Mouse (Mus musculus): ENCODE measurements around the gene Hist1h2ac.
"Not testable (repeated sequence)": the region's sequence is repeated elsewhere in the genome, so short reads cannot be mapped to it uniquely, and the experiment has no call there.

Gene Hist1h2ac

GRCm38 (mm10) chr13:23683755-23684281 lies at the start of gene Hist1h2ac, which contains the start of gene Hist1h2bc:
Hist1h2ac (minus strand) TSS chr13:23683948.
Hist1h2bc (plus strand) TSS chr13:23684199.
- peak; percentile 95 for DNase-seq (ENCODE audit: low spot score)

- DNase-seq (ENCODE audit: low spot score): no peak
These were observed 48.5 kb upstream of the Hist1h2ac start for GRCm38 (mm10) chr13:23732156-23732804.

GRCm38 (mm10) chr13:23730479-23730878 lies 46.7 kb upstream of the Hist1h2ac start:
- DNase-seq (ENCODE audit: low spot score): peak; percentile 86

- no peak for DNase-seq (ENCODE audit: low spot score)
These were observed 46.0 kb upstream of the Hist1h2ac start for GRCm38 (mm10) chr13:23729706-23730105.

GRCm38 (mm10) chr13:23729192-23729525 lies 45.4 kb upstream of the Hist1h2ac start:
- DNase-seq (ENCODE audit: low spot score): no peak

GRCm38 (mm10) chr13:23728472-23729191 lies 44.9 kb upstream of the Hist1h2ac start:
- no peak for DNase-seq (ENCODE audit: low spot score)

GRCm38 (mm10) chr13:23725213-23725612 lies 41.5 kb upstream of the Hist1h2ac start:
- DNase-seq (ENCODE audit: low spot score): no peak

- DNase-seq (ENCODE audit: low spot score): no peak
These were observed 40.5 kb upstream of the Hist1h2ac start for GRCm38 (mm10) chr13:23724239-23724638.

- DNase-seq (ENCODE audit: low spot score): not testable (repeated sequence)
These were observed 34.0 kb upstream of the Hist1h2ac start for GRCm38 (mm10) chr13:23717593-23718245.

GRCm38 (mm10) chr13:23717176-23717575 lies 33.4 kb upstream of the Hist1h2ac start:
- DNase-seq (ENCODE audit: low spot score): no peak

- no peak for DNase-seq (ENCODE audit: low spot score)
These were observed 32.7 kb upstream of the Hist1h2ac start for GRCm38 (mm10) chr13:23716261-23717042.

- DNase-seq (ENCODE audit: low spot score): peak; percentile 47
These were observed 26.8 kb upstream of the Hist1h2ac start, which contains the start of gene Hfe for GRCm38 (mm10) chr13:23710374-23711089. Hfe (minus strand) TSS chr13:23710854.

GRCm38 (mm10) chr13:23709714-23710373 lies 26.1 kb upstream of the Hist1h2ac start:
- DNase-seq (ENCODE audit: low spot score): no peak

GRCm38 (mm10) chr13:23708654-23709053 lies 24.9 kb upstream of the Hist1h2ac start:
- no peak for DNase-seq (ENCODE audit: low spot score)

- DNase-seq (ENCODE audit: low spot score): no peak
These were observed 24.3 kb upstream of the Hist1h2ac start for GRCm38 (mm10) chr13:23708041-23708440.

- DNase-seq (ENCODE audit: low spot score): no peak
These were observed 23.0 kb upstream of the Hist1h2ac start for GRCm38 (mm10) chr13:23706771-23707170.

GRCm38 (mm10) chr13:23705751-23706356 lies 22.1 kb upstream of the Hist1h2ac start:
- no peak for DNase-seq (ENCODE audit: low spot score)

- not testable (repeated sequence) for DNase-seq (ENCODE audit: low spot score)
These were observed 19.1 kb upstream of the Hist1h2ac start for GRCm38 (mm10) chr13:23702801-23703200.

- no peak for DNase-seq (ENCODE audit: low spot score)
These were observed 18.5 kb upstream of the Hist1h2ac start for GRCm38 (mm10) chr13:23702220-23702619.

Data from yolk sac, embryonic 10.5 days (tissue).